Mouse (Mus musculus): ENCODE data around the gene Kdelc1.

GRCm38 (mm10) chr1:44102939-44103338 lies 15.7 kb downstream of the Kdelc1 start:
- TF ChIP-seq POLR2A (IDR thresholded peaks at IDR 0.05; ENCODE audit: control insufficient read depth, extremely low read depth, insufficient read depth, low read length, poor library complexity) (no peak), CTCF (IDR thresholded peaks at IDR 0.05; ENCODE audit: borderline replicate concordance, control insufficient read depth, extremely low read depth, insufficient read depth, low read length, poor library complexity) (no peak)
